Mouse (Mus musculus): ENCODE data around the gene Zfyve21.

GRCm38 (mm10) chr12:111768322-111768928 is 45.5 kb upstream of the Zfyve21 start:
- TF ChIP-seq CTCF (IDR thresholded peaks at IDR 0.05; ENCODE audit: low read depth) (no peak), EP300 (IDR thresholded peaks at IDR 0.05; ENCODE audit: low read depth) (no peak)

Measured in liver, postnatal 0 days (tissue).